Mouse (Mus musculus) thymus, postnatal 0 days (tissue): ENCODE measurements around the gene Mup2. TPM values are rescaled to one million over a fixed set of nuclear protein-coding genes. Genes with fewer than 3 reads are reported as not detected.
"Not testable (repeated sequence)": the region's sequence is repeated elsewhere in the genome, so short reads cannot be mapped to it uniquely, and the experiment has no call there.

Experiments
- DNase-seq: peaks from one replicate; pipeline ENCODE4 v3.0.0-alpha.2; 2015; ENCODE audit warnings: low spot score
- polyA plus RNA-seq: library from polyadenylated mRNA; unstranded; fragments of >200 nt; fragmentation: Nextera tagmentation; extraction: Ambion mirVana; gene quantifications from 2 replicates; pipeline ENCODE4 v1.2.1, GENCODE M21; 2015

Mup2 gene
- polyA plus RNA-seq, result not detected in 2 replicates

DNA sequence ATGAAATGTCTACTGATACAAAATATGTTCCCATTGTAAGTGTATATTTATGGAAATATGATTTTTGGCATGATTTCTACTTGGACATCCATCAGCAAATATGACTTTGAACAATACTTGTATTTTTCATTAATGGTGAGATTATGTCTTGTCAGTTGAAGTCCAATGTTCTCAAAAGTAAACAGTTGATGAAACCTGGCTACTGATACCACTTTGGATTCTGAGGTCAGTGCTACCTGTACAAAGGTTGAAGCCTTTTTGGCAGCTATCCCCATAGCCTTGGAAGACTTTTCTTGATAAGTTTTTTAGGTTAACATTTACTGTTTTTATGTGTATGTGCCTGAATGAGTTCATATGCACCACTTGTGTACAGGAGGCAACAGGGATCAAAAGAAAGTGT lies at the start of gene Mup2:
Gene Mup2, minus strand, starts transcription at position 101 of the 400 bp plus-strand sequence.
- not testable (repeated sequence) for DNase-seq

Other genes starting within 250 kb of the Mup2 start
- 81.4 and 85.7 TPM in 2 replicates for gene Slc46a2, start 239.2 kb downstream of the Mup2 start, polyA plus RNA-seq
- gene Mup4, start 193.6 kb downstream of the Mup2 start, polyA plus RNA-seq, result 0.18 and 0.20 TPM in 2 replicates
- gene Mup6, start 190.0 kb downstream of the Mup2 start, polyA plus RNA-seq, result 0.87 and 1.0 TPM in 2 replicates
- 0.31 TPM in 1 of 2 replicates, not detected in the other for gene Mup7, start 83.8 kb downstream of the Mup2 start, polyA plus RNA-seq
- gene Mup8, start 68.3 kb upstream of the Mup2 start, polyA plus RNA-seq, result 0.44 TPM in 1 of 2 replicates, not detected in the other